Mouse (Mus musculus) limb, embryonic 11.5 days (tissue): Measurements from ENCODE around the gene Ank3. TPM values are rescaled to one million over a fixed set of nuclear protein-coding genes. Genes with fewer than 3 reads are reported as not detected.
"Not testable (repeated sequence)": the region's sequence is repeated elsewhere in the genome, so short reads cannot be mapped to it uniquely, and the experiment has no call there.

Source experiments
- ATAC-seq: fragments of 200-750 bp; cut with Nextera tagmentation; 2 replicates; pipeline ENCODE4 v1.8.0; 2017; ENCODE audit warnings: low read depth; ENCODE audit not compliant: insufficient number of reproducible peaks, low FRiP score, low TSS enrichment
- DNase-seq: peaks from one replicate; pipeline ENCODE4 v3.0.0-alpha.2; 2015; ENCODE audit warnings: low spot score
- H3K27ac ChIP-seq: fragments of 300-500 bp; sonication (generic); replicated peaks from 2 replicates; pipeline ENCODE4 v1.5.1; 2014; ENCODE audit warnings: low read depth, mild to moderate bottlenecking, low read length
- H3K27me3 ChIP-seq: fragments of 300-500 bp; sonication (generic); 2 replicates; pipeline ENCODE4 v1.6.1; 2014; ENCODE audit warnings: mild to moderate bottlenecking, low read length, mixed read lengths; ENCODE audit not compliant: control insufficient read depth, insufficient read depth
- H3K36me3 ChIP-seq: fragments of 300-500 bp; sonication (generic); 2 replicates; pipeline ENCODE4 v1.6.1; 2014; ENCODE audit warnings: mild to moderate bottlenecking, low read length, moderate library complexity, mixed read lengths; ENCODE audit not compliant: control insufficient read depth, insufficient read depth
- H3K4me1 ChIP-seq: fragments of 300-500 bp; sonication (generic); 2 replicates; pipeline ENCODE4 v1.6.1; 2014; ENCODE audit warnings: low read length, mixed read lengths; ENCODE audit not compliant: control insufficient read depth, insufficient read depth
- H3K4me2 ChIP-seq: fragments of 300-500 bp; sonication (generic); 2 replicates; pipeline ENCODE4 v1.6.1; 2014; ENCODE audit warnings: low read depth, mild to moderate bottlenecking, moderate library complexity; ENCODE audit not compliant: severe bottlenecking
- H3K4me3 ChIP-seq: fragments of 300-500 bp; sonication (generic); 2 replicates; pipeline ENCODE4 v1.5.1; 2014; ENCODE audit warnings: low read depth, low read length
- H3K9ac ChIP-seq: fragments of 300-500 bp; sonication (generic); 2 replicates; pipeline ENCODE4 v1.6.1; 2014; ENCODE audit warnings: mild to moderate bottlenecking, low read length
- H3K9me3 ChIP-seq: fragments of 300-500 bp; sonication (generic); 2 replicates; pipeline ENCODE4 v1.6.1; 2016; ENCODE audit warnings: low read length; ENCODE audit not compliant: control insufficient read depth
- WGBS: fragments of 180-500 bp; shearing (Covaris S2); extraction: QIAGEN DNeasy Blood & Tissue Kit; methylation state at CpG from one replicate; pipeline ENCODE4 v1.1.7; 2014; 5-methylcytosine and 5-hydroxymethylcytosine counted together
- polyA plus RNA-seq: library from polyadenylated mRNA; unstranded; fragments of >200 nt; fragmentation: Nextera tagmentation; extraction: Ambion mirVana; gene quantifications from 2 replicates; pipeline ENCODE4 v1.2.1, GENCODE M21; 2014

Gene Ank3
- 22.3 and 25.1 TPM in 2 replicates for polyA plus RNA-seq

GRCm38 (mm10) chr10:69398763-69399590 is at the start of gene Ank3:
TSS of gene Ank3 (plus strand) at chr10:69398773.
- no peaks in the 10 kb centered on the region for H3K36me3 ChIP-seq
- H3K4me2 ChIP-seq, result peak within 1 kb of the TSS; percentile 96
- H3K9me3 ChIP-seq, result no peaks in the 10 kb centered on the region
- peaks cover 41% of the 10 kb centered on the region for H3K27me3 ChIP-seq
- H3K9ac ChIP-seq, result peak within 1 kb of the TSS; percentile 0; the same call in 1 of the 2 replicates
- peak; percentile 68 for DNase-seq
- H3K27ac ChIP-seq, result no peak within 1 kb of the TSS
- WGBS, result under 1% methylated on average over 73 of the region's 77 CpGs
- peak; percentile 67; the same call in 1 of the 2 replicates for ATAC-seq
- H3K4me3 ChIP-seq, result peak within 1 kb of the TSS; percentile 41
- peaks cover 6% of the 10 kb centered on the region; the same call in 1 of the 2 replicates for H3K4me1 ChIP-seq

GRCm38 (mm10) chr10:69351071-69351841 is 47.3 kb upstream of the Ank3 start:
- Histone ChIP-seq H3K4me3 (peak overlapping the region; percentile 97), H3K4me2 (peak overlapping the region; percentile 73), H3K9ac (peak overlapping the region; percentile 97), H3K9me3 (no peaks in the 10 kb centered on the region), H3K36me3 (peaks cover 27% of the 10 kb centered on the region), H3K27ac (no peak overlapping the region), H3K4me1 (peaks cover 22% of the 10 kb centered on the region; the same call in 1 of the 2 replicates), H3K27me3 (no peaks in the 10 kb centered on the region)
- no peak for ATAC-seq
- DNase-seq, result peak; percentile 44
- WGBS, result 26% methylated on average over 12 of the region's 12 CpGs

GRCm38 (mm10) chr10:69351842-69352211 is 46.7 kb upstream of the Ank3 start:
- peaks cover 23% of the 10 kb centered on the region for H3K36me3 ChIP-seq
- no peaks in the 10 kb centered on the region for H3K9me3 ChIP-seq
- peak overlapping the region; percentile 97 for H3K4me3 ChIP-seq
- no peaks in the 10 kb centered on the region for H3K27me3 ChIP-seq
- ATAC-seq (no peak), DNase-seq (no peak)
- peak overlapping the region; percentile 73 for H3K4me2 ChIP-seq
- no peak overlapping the region for H3K27ac ChIP-seq
- H3K9ac ChIP-seq, result peak overlapping the region; percentile 97
- under 1% methylated on average over 11 of the region's 11 CpGs for WGBS
- peaks cover 22% of the 10 kb centered on the region; the same call in 1 of the 2 replicates for H3K4me1 ChIP-seq

- H3K4me1 ChIP-seq, result peaks cover 22% of the 10 kb centered on the region; the same call in 1 of the 2 replicates
- H3K27ac ChIP-seq, result peak within 1 kb of the TSS; percentile 72; the same call in 1 of the 2 replicates
- H3K9ac ChIP-seq, result peak within 1 kb of the TSS; percentile 97
- DNase-seq (peak; percentile 97), ATAC-seq (peak; percentile 94)
- peak within 1 kb of the TSS; percentile 73 for H3K4me2 ChIP-seq
- no peaks in the 10 kb centered on the region for H3K9me3 ChIP-seq
- peaks cover 22% of the 10 kb centered on the region for H3K36me3 ChIP-seq
- H3K4me3 ChIP-seq, result peak within 1 kb of the TSS; percentile 97
- H3K27me3 ChIP-seq, result no peaks in the 10 kb centered on the region
- under 1% methylated on average over 51 of the region's 51 CpGs for WGBS
These were observed 46.1 kb upstream of the Ank3 start, which contains the start of gene Cdk1 for GRCm38 (mm10) chr10:69352212-69353085. TSS of gene Cdk1 (minus strand) at chr10:69352938.

- ATAC-seq, result peak; percentile 29; the same call in 1 of the 2 replicates
- DNase-seq, H3K9ac ChIP-seq, H3K9me3 ChIP-seq, H3K4me2 ChIP-seq, H3K27me3 ChIP-seq, H3K27ac ChIP-seq: not testable (repeated sequence)
- peaks cover 22% of the 10 kb centered on the region; the same call in 1 of the 2 replicates for H3K4me1 ChIP-seq
- peak overlapping the region; percentile 97 for H3K4me3 ChIP-seq
- H3K36me3 ChIP-seq, result peaks cover 19% of the 10 kb centered on the region
- 37% methylated on average over 5 of the region's 5 CpGs for WGBS
These were observed 45.5 kb upstream of the Ank3 start for GRCm38 (mm10) chr10:69353086-69353479.

- H3K9ac ChIP-seq, result no peak overlapping the region
- no peak overlapping the region for H3K27ac ChIP-seq
- no peak for DNase-seq
- H3K27me3 ChIP-seq, result no peaks in the 10 kb centered on the region
- no peaks in the 10 kb centered on the region for H3K4me1 ChIP-seq
- no peak overlapping the region for H3K4me2 ChIP-seq
- WGBS, result 86% methylated on average over 1 of the region's 1 CpGs
- no peaks in the 10 kb centered on the region for H3K36me3 ChIP-seq
- H3K4me3 ChIP-seq, result no peak overlapping the region
- no peaks in the 10 kb centered on the region for H3K9me3 ChIP-seq
- ATAC-seq, result no peak
These were observed 38.9 kb upstream of the Ank3 start for GRCm38 (mm10) chr10:69359666-69360065.

- Histone ChIP-seq H3K27me3 (no peaks in the 10 kb centered on the region), H3K4me3 (no peak overlapping the region), H3K4me2 (no peak overlapping the region), H3K9me3 (no peaks in the 10 kb centered on the region), H3K27ac (no peak overlapping the region), H3K36me3 (no peaks in the 10 kb centered on the region), H3K9ac (no peak overlapping the region), H3K4me1 (no peaks in the 10 kb centered on the region)
- WGBS, result 90% methylated on average over 11 of the region's 11 CpGs
- DNase-seq (no peak), ATAC-seq (no peak)
These were observed 32.4 kb upstream of the Ank3 start for GRCm38 (mm10) chr10:69366208-69366607.
